Mouse (Mus musculus) embryonic facial prominence, embryonic 12.5 days (tissue): Measurements from ENCODE around the gene Erp27. TPM values are rescaled to one million over a fixed set of nuclear protein-coding genes. Genes with fewer than 3 reads are reported as not detected.

Experiments used
- ATAC-seq: fragments of 200-750 bp; cut with Nextera tagmentation; 2 replicates; pipeline ENCODE4 v1.8.0; 2017; ENCODE audit not compliant: insufficient number of reproducible peaks, insufficient read depth, low FRiP score, low TSS enrichment
- H3K27ac ChIP-seq: fragments of 300-500 bp; sonication (generic); 2 replicates; pipeline ENCODE4 v1.5.1; 2016; ENCODE audit warnings: mild to moderate bottlenecking
- H3K27me3 ChIP-seq: fragments of 300-500 bp; sonication (generic); 2 replicates; pipeline ENCODE4 v1.6.1; 2016; ENCODE audit warnings: mild to moderate bottlenecking, moderate library complexity
- H3K36me3 ChIP-seq: fragments of 300-500 bp; sonication (generic); 2 replicates; pipeline ENCODE4 v1.6.1; 2016; ENCODE audit warnings: mild to moderate bottlenecking
- H3K4me1 ChIP-seq: fragments of 300-500 bp; sonication (generic); 2 replicates; pipeline ENCODE4 v1.6.1; 2016
- H3K4me2 ChIP-seq: fragments of 300-500 bp; sonication (generic); replicated peaks from 2 replicates; pipeline ENCODE4 v1.6.1; 2016; ENCODE audit warnings: mild to moderate bottlenecking, moderate library complexity
- H3K4me3 ChIP-seq: fragments of 300-500 bp; sonication (generic); 2 replicates; pipeline ENCODE4 v1.5.1; 2016; ENCODE audit warnings: mild to moderate bottlenecking
- H3K9ac ChIP-seq: fragments of 300-500 bp; sonication (generic); 2 replicates; pipeline ENCODE4 v1.6.1; 2016; ENCODE audit warnings: mild to moderate bottlenecking, moderate library complexity
- H3K9me3 ChIP-seq: fragments of 300-500 bp; sonication (generic); 2 replicates; pipeline ENCODE4 v1.6.1; 2016; ENCODE audit warnings: mild to moderate bottlenecking, moderate library complexity
- WGBS: fragments of 180-500 bp; shearing (Covaris S2); methylation state at CpG from one replicate; pipeline ENCODE4 v1.1.7; 2016; 5-methylcytosine and 5-hydroxymethylcytosine counted together
- polyA plus RNA-seq: library from polyadenylated mRNA; unstranded; fragments of >200 nt; fragmentation: Nextera tagmentation; extraction: Ambion mirVana; gene quantifications from 2 replicates; pipeline ENCODE4 v1.2.1, GENCODE M21; 2016

The Erp27 gene
- polyA plus RNA-seq, 1 experiment from 2014 or later, result 0.19 TPM

DNA sequence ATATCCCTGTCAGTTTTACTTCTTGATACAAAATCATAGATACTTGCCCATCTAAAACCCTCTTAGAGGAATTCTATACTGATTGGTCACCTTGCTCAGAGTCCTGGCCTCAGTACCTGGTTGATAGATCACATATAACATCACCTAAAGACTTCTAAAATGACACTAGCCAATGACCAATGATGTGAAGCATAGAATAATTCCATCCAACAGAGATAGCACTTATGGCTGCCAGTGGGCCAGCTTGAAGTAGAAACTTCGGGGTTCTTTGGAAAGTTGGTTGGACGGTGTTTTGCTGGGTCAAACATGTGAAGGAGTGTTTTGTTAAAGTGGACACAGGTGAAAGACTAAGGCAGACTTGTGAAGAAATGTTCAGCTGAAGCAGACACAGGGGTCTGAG, 28.2 kb upstream of the Erp27 start:
- Histone ChIP-seq H3K4me3 (no peak overlapping the region), H3K27ac (no peak overlapping the region), H3K4me1 (peaks cover 6% of the 10 kb centered on the region; the same call in 1 of the 2 replicates), H3K27me3 (no peaks in the 10 kb centered on the region), H3K36me3 (no peaks in the 10 kb centered on the region), H3K9ac (no peak overlapping the region), H3K4me2 (no peak overlapping the region), H3K9me3 (no peaks in the 10 kb centered on the region)
- 90% methylated on average over 2 of the region's 2 CpGs for WGBS
- no peak for ATAC-seq

GRCm38 (mm10) chr6:136947716-136948115, 25.7 kb upstream of the Erp27 start:
- Histone ChIP-seq H3K4me3 (no peak overlapping the region), H3K4me1 (peaks cover 6% of the 10 kb centered on the region; the same call in 1 of the 2 replicates), H3K27me3 (no peaks in the 10 kb centered on the region), H3K27ac (no peak overlapping the region), H3K9me3 (no peaks in the 10 kb centered on the region), H3K36me3 (no peaks in the 10 kb centered on the region), H3K4me2 (no peak overlapping the region), H3K9ac (no peak overlapping the region)
- WGBS, result 46% methylated on average over 4 of the region's 4 CpGs
- ATAC-seq, result no peak

DNA sequence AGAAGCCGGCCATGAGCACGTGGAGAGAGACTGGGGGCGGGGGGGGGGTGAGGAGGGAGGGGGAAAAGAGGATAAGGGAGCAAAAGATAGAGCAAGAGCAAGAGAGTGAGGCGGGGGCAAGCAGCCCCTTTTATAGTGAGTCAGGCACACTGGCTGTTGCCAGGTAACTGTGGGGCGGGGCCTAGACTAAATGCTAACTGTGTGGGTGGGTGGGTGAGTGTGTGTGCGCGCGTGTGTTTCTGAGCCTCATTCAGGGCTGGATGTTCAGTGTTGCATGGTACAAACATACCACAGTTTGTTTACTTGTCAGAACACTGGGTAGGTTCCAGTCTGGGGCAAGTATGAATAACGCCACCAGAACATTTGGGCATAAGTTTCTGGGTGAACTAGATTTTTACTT, 25.0 kb upstream of the Erp27 start:
- no peak overlapping the region for H3K4me3 ChIP-seq
- ATAC-seq, result no peak
- H3K4me2 ChIP-seq, result no peak overlapping the region
- WGBS, result 64% methylated on average over 9 of the region's 9 CpGs
- H3K9me3 ChIP-seq, result no peaks in the 10 kb centered on the region
- H3K9ac ChIP-seq, result no peak overlapping the region
- H3K4me1 ChIP-seq, result peaks cover 6% of the 10 kb centered on the region; the same call in 1 of the 2 replicates
- H3K27me3 ChIP-seq, result no peaks in the 10 kb centered on the region
- H3K36me3 ChIP-seq, result no peaks in the 10 kb centered on the region
- H3K27ac ChIP-seq, result no peak overlapping the region

- no peak overlapping the region for H3K27ac ChIP-seq
- H3K9ac ChIP-seq, result no peak overlapping the region
- H3K4me1 ChIP-seq, result peaks cover 12% of the 10 kb centered on the region
- H3K9me3 ChIP-seq, result no peaks in the 10 kb centered on the region
- no peak overlapping the region for H3K4me3 ChIP-seq
- no peak overlapping the region for H3K4me2 ChIP-seq
- no peaks in the 10 kb centered on the region for H3K27me3 ChIP-seq
- no peaks in the 10 kb centered on the region for H3K36me3 ChIP-seq
- 86% methylated on average over 5 of the region's 5 CpGs for WGBS
- no peak for ATAC-seq
These were observed 24.3 kb upstream of the Erp27 start for GRCm38 (mm10) chr6:136946241-136946640.

DNA sequence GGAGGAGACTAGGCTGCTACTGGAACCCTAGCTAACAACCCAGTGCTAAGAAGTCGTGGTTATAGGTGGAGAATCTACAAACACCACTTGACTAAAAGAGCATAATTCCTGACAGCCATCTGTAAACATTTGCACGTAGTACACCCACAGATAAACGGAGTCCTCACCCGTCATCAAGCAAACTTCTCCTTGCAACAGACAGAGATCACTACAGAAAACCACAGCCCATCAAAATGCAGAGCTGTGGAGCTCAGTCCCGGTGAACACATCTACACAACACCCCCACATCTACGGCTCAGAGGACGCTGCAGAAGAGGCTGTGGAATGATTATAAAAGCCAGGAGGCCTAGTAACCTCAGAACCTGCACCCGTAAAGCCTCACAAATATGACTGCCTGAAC, 22.5 kb upstream of the Erp27 start:
- no peak overlapping the region for H3K9ac ChIP-seq
- no peaks in the 10 kb centered on the region for H3K27me3 ChIP-seq
- ATAC-seq, result no peak
- H3K4me2 ChIP-seq, result no peak overlapping the region
- H3K36me3 ChIP-seq, result no peaks in the 10 kb centered on the region
- 86% methylated on average over 8 of the region's 8 CpGs for WGBS
- no peak overlapping the region for H3K4me3 ChIP-seq
- H3K9me3 ChIP-seq, result no peaks in the 10 kb centered on the region
- peaks cover 29% of the 10 kb centered on the region for H3K4me1 ChIP-seq
- no peak overlapping the region for H3K27ac ChIP-seq

DNA sequence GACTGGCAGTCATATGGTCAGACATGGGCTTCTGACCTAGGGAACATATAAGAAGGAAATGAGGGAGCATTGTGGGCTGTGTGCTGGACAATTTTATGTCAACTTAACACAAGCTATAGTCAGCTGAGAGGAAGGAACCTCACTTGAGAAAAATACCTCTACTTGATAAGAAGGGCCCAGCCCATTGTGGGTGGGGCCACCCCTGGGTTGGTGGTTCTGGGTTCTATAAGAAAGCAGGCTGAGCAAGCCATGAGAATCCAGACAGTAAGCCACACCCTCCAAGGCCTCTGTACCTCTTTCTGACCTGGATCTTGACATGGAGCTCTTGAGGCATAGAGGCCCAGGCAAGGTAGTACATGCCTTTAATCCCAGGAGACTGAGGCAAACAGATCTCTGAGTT, 21.4 kb upstream of the Erp27 start:
- ATAC-seq, result no peak

GRCm38 (mm10) chr6:136942280-136942679, 20.3 kb upstream of the Erp27 start:
- peaks cover 29% of the 10 kb centered on the region for H3K4me1 ChIP-seq
- WGBS, result 77% methylated on average over 9 of the region's 9 CpGs
- no peak overlapping the region for H3K4me3 ChIP-seq
- no peak overlapping the region for H3K27ac ChIP-seq
- no peak for ATAC-seq
- no peaks in the 10 kb centered on the region for H3K36me3 ChIP-seq
- H3K4me2 ChIP-seq, result no peak overlapping the region
- no peak overlapping the region for H3K9ac ChIP-seq
- no peaks in the 10 kb centered on the region for H3K9me3 ChIP-seq
- no peaks in the 10 kb centered on the region for H3K27me3 ChIP-seq

More for the DNA sequence above, 21.4 kb upstream of the Erp27 start:
- no peaks in the 10 kb centered on the region for H3K36me3 ChIP-seq
- no peak overlapping the region for H3K4me2 ChIP-seq
- no peak overlapping the region for H3K4me3 ChIP-seq
- H3K27me3 ChIP-seq, result no peaks in the 10 kb centered on the region
- no peak overlapping the region for H3K27ac ChIP-seq
- peaks cover 29% of the 10 kb centered on the region for H3K4me1 ChIP-seq
- H3K9ac ChIP-seq, result no peak overlapping the region
- H3K9me3 ChIP-seq, result no peaks in the 10 kb centered on the region

DNA sequence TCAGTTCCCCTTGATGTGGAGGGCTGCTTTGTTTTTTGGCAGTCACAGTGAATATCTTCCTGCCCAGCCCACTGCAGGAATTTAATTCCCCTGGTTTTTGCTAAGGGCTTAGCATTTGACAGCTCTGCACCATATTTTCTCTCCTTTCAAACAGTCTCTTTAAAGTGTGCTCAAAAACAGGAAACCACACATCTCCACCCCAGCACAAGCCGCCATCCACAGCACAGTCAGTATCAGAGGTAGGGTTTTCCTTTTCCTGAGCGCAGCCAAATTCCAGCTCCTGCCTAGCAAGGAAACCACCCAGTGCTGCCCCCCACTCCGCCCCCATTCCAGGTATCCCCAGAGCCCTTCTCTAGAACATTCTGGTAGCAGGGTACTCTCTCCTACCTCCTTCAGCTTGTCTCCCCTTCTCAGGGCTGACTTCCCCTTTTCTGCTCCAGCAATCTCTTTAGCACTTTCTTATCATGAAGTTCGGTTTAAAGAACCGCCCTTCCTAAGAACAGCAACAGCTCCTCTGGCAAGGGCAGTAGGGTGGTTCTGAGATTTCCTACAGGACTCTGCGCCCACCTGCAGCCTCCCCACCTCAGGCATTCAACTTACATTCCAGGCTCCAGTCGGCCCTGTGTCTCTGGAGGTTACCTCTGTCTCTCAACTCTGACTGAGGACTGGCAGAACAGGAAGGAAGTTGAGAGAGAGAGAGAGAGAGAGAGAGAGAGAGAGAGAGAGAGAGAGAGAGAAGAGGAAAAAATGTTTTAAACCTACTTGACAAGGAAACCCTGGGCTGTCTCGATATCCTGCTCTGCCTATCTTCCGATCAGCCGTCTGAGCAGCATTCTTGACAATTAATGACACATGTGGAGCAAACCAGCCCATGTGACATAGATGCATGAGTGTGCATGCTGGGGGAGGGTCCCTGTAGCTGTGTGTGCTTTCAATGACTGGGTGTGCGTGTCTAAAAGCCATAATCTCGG, 19.4 kb upstream of the Erp27 start, which contains the start of gene Arhgdib:
Gene Arhgdib (minus strand): TSS at position 849 of the 971 bp plus-strand sequence.
- Histone ChIP-seq H3K36me3 (no peaks in the 10 kb centered on the region), H3K4me2 (peak within 1 kb of the TSS; percentile 32), H3K4me3 (no peak within 1 kb of the TSS), H3K9ac (no peak within 1 kb of the TSS; the same call in 1 of the 2 replicates), H3K27ac (peak within 1 kb of the TSS; percentile 90), H3K9me3 (no peaks in the 10 kb centered on the region), H3K27me3 (no peaks in the 10 kb centered on the region), H3K4me1 (peaks cover 23% of the 10 kb centered on the region)
- WGBS, result 29% methylated on average over 12 of the region's 12 CpGs
- no peak for ATAC-seq

DNA sequence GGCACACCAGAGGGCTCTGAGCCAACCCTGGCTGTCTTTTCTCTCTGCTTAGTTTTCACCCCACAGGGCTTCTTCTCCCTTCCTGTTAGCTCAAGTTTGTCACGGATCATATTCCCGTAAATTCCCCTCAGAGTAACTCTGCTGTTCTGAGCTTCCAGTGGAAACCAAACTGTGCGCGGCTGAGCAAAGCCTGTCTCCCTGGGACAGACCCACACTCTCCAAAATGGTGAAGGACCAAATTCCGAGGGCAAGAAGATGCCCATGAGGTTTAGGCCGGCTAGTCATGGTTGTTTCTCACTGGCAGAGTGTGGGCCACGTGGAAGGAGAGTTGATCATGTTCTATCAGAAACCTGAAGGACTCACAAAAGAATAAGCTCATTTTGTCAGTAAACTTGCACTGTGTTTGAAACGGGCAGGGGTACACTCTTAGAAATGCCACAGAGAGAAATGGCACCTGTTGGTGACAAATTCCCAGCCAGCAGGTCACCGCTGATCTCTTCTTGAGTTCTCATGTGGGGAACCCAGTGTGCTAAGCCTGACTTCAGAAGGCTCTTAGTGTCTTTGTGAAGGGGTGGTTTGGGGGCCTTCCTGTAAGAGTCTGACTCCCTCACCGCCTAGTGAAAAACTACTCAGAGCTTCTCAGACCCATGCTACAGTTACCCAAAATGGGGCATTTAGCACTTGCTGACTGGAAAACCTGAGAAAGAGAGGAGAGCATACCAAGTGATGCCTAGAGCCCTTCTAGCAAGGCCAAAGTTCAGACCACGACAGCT, 18.4 kb upstream of the Erp27 start:
- Histone ChIP-seq H3K36me3 (no peaks in the 10 kb centered on the region), H3K4me2 (peak overlapping the region; percentile 32; the same call in 1 of the 2 replicates), H3K9me3 (no peaks in the 10 kb centered on the region), H3K27ac (peak overlapping the region; percentile 90), H3K4me3 (no peak overlapping the region), H3K4me1 (peaks cover 23% of the 10 kb centered on the region), H3K27me3 (no peaks in the 10 kb centered on the region), H3K9ac (no peak overlapping the region)
- no peak for ATAC-seq
- 63% methylated on average over 11 of the region's 11 CpGs for WGBS

- H3K9ac ChIP-seq, result no peak overlapping the region
- H3K27me3 ChIP-seq, result no peaks in the 10 kb centered on the region
- peak overlapping the region; percentile 90 for H3K27ac ChIP-seq
- H3K4me1 ChIP-seq, result peaks cover 23% of the 10 kb centered on the region
- WGBS, result 77% methylated on average over 14 of the region's 14 CpGs
- H3K4me2 ChIP-seq, result no peak overlapping the region
- no peak for ATAC-seq
- H3K9me3 ChIP-seq, result no peaks in the 10 kb centered on the region
- no peak overlapping the region for H3K4me3 ChIP-seq
- no peaks in the 10 kb centered on the region for H3K36me3 ChIP-seq
These were observed 17.6 kb upstream of the Erp27 start for GRCm38 (mm10) chr6:136939326-136940187.
